Mouse (Mus musculus) adrenal gland, adult 18-20 months (tissue): ENCODE measurements around the gene Gm9999. TPM values are rescaled to one million over a fixed set of nuclear protein-coding genes. Genes with fewer than 3 reads are reported as not detected.
"Not testable (repeated sequence)": the region's sequence is repeated elsewhere in the genome, so short reads cannot be mapped to it uniquely, and the experiment has no call there.

ENCODE experiments used
- DNase-seq, 2 experiments: peaks; one replicate each; pipeline ENCODE4 v3.0.0; 2021 to 2022; ENCODE audit warnings: low spot score in 2 of 2
- total RNA-seq, 2 experiments: library from RNA; stranded (reverse); gene quantifications; 1 replicate in 1 of 2; 2 replicates in 1 of 2; pipeline ENCODE4 v1.2.3; 2021

Gm9999 gene
- total RNA-seq, 2 experiments from 2014 or later: not detected

DNA sequence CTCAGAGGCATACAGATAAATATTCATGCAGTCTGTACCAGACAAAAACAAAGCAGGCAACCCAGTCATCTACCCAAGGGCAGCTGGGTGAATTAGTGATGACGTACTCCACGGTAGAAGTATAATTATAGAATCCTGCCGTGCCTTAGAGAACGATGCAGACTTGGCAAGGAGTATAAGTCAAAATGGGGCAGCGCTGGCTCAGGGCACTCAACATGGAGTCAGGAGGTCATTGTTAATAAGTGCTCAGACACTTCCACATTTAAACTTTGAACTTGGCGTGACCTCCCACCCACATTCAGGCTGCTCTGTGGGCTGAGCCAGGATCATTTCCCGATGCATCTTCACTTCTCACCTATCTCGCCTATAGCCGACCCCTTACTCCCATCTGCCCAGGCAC, 42.0 kb downstream of the Gm9999 start:
- no peak for DNase-seq

DNA sequence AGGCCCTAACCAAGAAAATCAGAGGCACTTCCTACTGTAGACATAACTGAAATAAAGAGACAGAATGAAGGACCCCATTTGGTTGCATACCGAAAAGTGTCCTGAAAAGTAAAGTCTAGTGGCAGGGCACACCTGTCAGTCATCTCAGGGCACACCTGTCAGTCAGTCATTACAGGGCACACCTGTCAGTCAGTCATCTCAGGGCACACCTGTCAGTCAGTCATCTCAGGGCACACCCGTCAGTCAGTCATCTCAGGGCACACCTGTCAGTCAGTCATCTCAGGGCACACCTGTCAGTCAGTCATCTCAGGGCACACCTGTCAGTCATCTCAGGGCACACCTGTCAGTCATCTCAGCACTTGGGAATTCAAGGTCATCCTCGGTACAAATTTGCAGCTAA, 43.5 kb downstream of the Gm9999 start:
- DNase-seq: not testable (repeated sequence)

DNA sequence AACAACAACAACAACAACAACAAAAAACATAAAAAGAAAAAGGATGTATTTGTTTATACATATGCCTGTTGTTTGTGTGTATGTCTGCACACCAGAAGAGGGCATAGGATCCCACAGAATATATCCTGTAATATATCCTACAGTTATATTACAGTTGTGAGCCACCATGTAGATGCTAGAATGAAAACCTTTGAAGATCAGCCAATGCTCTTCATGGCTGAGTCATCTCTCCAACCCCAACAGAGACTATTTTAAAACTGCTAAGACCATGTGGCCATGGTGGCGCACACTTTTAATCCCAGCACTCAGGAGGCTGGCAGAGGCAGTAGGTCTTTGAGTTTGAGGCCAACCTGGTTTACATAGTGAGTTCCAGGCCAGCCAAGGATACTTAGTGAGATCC, 44.1 kb downstream of the Gm9999 start:
- DNase-seq: no peak

DNA sequence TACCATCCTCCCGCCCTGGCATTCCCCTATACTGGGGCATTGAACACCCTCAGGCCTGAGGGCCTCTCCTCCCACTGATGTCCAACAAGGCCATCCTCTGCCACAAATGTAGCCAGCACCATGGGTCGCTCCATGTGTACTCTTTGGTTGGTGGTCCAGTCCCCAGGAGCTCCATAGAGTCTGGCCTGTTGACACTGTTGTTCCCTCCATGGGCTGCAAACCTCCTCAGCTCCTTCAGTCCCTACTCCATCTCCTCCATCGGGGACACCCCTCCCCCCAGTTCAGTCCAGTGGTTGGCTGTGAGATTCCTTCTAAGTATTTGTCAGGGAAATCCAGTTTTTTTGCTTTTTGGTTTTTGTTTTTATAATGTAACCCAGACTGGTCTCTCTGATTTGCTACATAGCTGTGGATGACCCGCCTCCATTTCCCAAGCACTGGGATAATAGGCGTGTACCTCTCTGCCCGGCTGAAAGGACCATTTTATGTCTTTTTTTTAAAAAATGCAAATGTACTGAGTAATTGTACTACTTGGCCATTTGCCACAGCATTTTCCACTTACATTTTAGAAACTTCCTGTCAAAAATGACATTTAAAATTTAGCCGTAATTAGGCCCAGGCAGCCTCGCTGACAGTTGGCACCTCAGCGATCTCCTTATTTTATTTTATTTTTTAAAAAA, 47.3 kb downstream of the Gm9999 start:
- no peak for DNase-seq

DNA sequence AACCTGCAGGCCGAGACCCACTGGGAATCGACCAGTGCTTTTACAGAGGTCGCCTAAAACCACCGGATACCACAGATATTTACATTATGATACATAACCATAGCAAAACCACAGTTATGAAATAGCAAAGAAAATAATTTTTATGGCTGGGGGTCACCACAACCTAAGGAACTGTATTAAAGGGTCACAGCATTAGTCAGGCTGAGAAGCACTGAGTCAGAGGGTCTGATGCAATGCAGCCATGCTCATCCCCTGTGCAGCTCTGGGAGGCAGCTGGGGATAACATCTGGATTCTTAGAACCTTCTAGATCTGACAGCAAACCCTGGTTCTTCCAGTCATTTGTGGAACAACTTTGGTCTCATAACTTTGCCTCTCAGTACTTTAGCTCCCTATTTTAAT, 48.0 kb downstream of the Gm9999 start:
- no peak for DNase-seq

DNA sequence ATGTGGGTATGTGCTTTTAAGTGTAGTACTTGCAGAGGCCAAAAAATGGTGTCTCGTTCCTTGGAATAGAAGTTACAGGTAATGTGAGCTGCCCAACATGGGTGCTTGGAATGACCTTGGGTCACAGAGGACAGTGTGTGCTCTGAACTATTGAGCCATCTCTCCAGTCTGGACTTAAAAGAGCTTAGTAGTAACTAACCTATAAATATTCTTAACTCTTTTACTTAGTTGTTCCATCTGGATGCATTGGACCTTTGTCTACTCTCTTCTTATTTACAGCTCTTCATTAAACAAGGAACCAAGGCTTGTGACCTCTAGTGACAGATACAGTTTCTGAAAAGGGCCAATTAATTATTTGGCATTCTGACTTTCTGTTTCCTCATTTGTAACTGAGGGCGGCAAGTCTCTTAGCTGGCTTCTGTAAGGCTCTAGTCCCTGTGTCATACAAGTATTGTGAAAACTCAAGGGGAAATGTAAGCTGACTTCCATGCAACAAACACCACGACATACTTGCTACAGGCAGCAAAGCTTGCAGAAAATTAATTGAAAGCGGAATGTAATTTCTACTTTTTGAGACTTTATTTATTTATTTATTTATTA, 51.5 kb downstream of the Gm9999 start:
- DNase-seq: no peak

DNA sequence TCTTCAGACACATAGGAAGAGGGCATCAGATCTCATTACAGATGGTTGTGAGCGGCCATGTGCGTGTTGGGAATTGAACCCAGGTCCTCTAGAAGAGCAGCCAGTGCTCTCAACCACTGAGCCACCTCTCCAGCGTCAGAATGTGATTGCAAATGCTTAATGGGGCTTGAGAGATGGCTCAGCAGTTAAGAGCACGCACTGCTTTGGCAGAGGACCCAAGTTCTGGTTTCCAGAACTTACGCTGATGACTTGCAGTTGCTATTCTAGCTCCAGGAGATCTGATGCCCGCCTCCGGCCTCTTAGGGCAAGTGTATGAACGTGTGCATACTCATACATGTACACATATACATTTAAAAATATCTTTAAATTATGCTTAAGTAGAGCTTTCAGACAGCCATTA, 52.0 kb downstream of the Gm9999 start:
- DNase-seq: no peak

Other genes with a start within 250 kb of the Gm9999 start
- not detected for gene Saa1, start 240.6 kb upstream of the Gm9999 start, total RNA-seq
- gene Saa2, start 231.8 kb upstream of the Gm9999 start, total RNA-seq: not detected
- 10 to 100 TPM; 23.9 to 26.5 TPM for gene Hps5, start 187.5 kb upstream of the Gm9999 start, total RNA-seq
- 10 to 100 TPM; 37.6 to 40.3 TPM for gene Gtf2h1, start 187.5 kb upstream of the Gm9999 start, total RNA-seq
- gene Ldha, start 142.1 kb upstream of the Gm9999 start, total RNA-seq: 100 to 1,000 TPM; 439 to 878 TPM
- not detected for gene Ldhc, start 122.4 kb upstream of the Gm9999 start, total RNA-seq
- 10 to 100 TPM; 70.4 to 81.2 TPM for gene Tsg101, start 63.6 kb upstream of the Gm9999 start, total RNA-seq
- gene Uevld, start 25.1 kb upstream of the Gm9999 start, total RNA-seq: 10 to 100 TPM; 16.3 to 17.4 TPM
- gene Spty2d1, start 24.8 kb downstream of the Gm9999 start, total RNA-seq: 10 to 100 TPM; 19.2 to 20.0 TPM
- gene Tmem86a, start 67.0 kb downstream of the Gm9999 start, total RNA-seq: 10 to 100 TPM; 18.6 to 22.3 TPM
- gene Ptpn5, start 150.1 kb downstream of the Gm9999 start, total RNA-seq: 1 to 10 TPM in 1 of 2 experiments, under 1 TPM in 1; 0.13 to 1.4 TPM
- not detected for gene Mrgpra6, start 221.3 kb downstream of the Gm9999 start, total RNA-seq